Mouse (Mus musculus) stomach, postnatal 0 days (tissue): ENCODE data around the gene Lta. TPM values are rescaled to one million over a fixed set of nuclear protein-coding genes. Genes with fewer than 3 reads are reported as not detected.

Experiments
- ATAC-seq: fragments of 200-750 bp; cut with Nextera tagmentation; 2 replicates; pipeline ENCODE4 v1.8.0; 2017; ENCODE audit not compliant: low FRiP score, low TSS enrichment
- DNase-seq: peaks from one replicate; pipeline ENCODE4 v3.0.0-alpha.2; 2016; ENCODE audit warnings: low spot score
- H3K27ac ChIP-seq: fragments of 300-500 bp; sonication (generic); replicated peaks from 2 replicates; pipeline ENCODE4 v1.5.1; 2014; ENCODE audit warnings: mild to moderate bottlenecking, control low read depth
- H3K27me3 ChIP-seq: fragments of 300-500 bp; sonication (generic); 2 replicates; pipeline ENCODE4 v1.6.1; 2014; ENCODE audit warnings: low read length; ENCODE audit not compliant: control insufficient read depth, insufficient read depth
- H3K36me3 ChIP-seq: fragments of 300-500 bp; sonication (generic); 2 replicates; pipeline ENCODE4 v1.6.1; 2014; ENCODE audit warnings: low read length, mixed read lengths; ENCODE audit not compliant: control insufficient read depth, insufficient read depth
- H3K4me1 ChIP-seq: fragments of 300-500 bp; sonication (generic); replicated peaks from 2 replicates; pipeline ENCODE4 v1.6.1; 2014; ENCODE audit warnings: antibody characterized with exemption; ENCODE audit not compliant: control insufficient read depth, insufficient read depth
- H3K4me2 ChIP-seq: fragments of 300-500 bp; sonication (generic); replicated peaks from 2 replicates; pipeline ENCODE4 v1.6.1; 2014; ENCODE audit warnings: low read depth, mild to moderate bottlenecking, control low read depth, moderate library complexity
- H3K4me3 ChIP-seq: fragments of 300-500 bp; sonication (generic); 2 replicates; pipeline ENCODE4 v1.5.1; 2014; ENCODE audit warnings: low read depth, low read length, control low read depth
- H3K9ac ChIP-seq: fragments of 300-500 bp; sonication (generic); 2 replicates; pipeline ENCODE4 v1.6.1; 2014; ENCODE audit warnings: mild to moderate bottlenecking, low read length, control low read depth, mixed read lengths
- H3K9me3 ChIP-seq: fragments of 300-500 bp; sonication (generic); 2 replicates; pipeline ENCODE4 v1.6.1; 2016; ENCODE audit warnings: low read length; ENCODE audit not compliant: control insufficient read depth
- CTCF ChIP-seq: IDR thresholded peaks from 2 replicates; pipeline ENCODE4 v1.5.1; 2016; ENCODE audit warnings: antibody characterized with exemption, low read depth, mild to moderate bottlenecking, moderate library complexity
- EP300 ChIP-seq: optimal IDR thresholded peaks from 2 replicates; pipeline ENCODE3; 2016; ENCODE audit warnings: antibody characterized with exemption
- WGBS: fragments of 180-500 bp; shearing (Covaris S2); extraction: QIAGEN DNeasy Blood & Tissue Kit; methylation state at CpG from one replicate; pipeline ENCODE4 v1.1.7; 2014; 5-methylcytosine and 5-hydroxymethylcytosine counted together
- polyA plus RNA-seq: library from polyadenylated mRNA; unstranded; fragments of >200 nt; fragmentation: Nextera tagmentation; extraction: Ambion mirVana; gene quantifications from 2 replicates; pipeline ENCODE4 v1.2.1, GENCODE M21; 2015

Lta gene
- polyA plus RNA-seq, 1 experiment from 2014 or later: 0.11 TPM

GRCm38 (mm10) chr17:35198946-35199345 lies 6.2 kb downstream of the Lta start:
- DNase-seq: no peak
- TF ChIP-seq EP300: no peak
- TF ChIP-seq CTCF: no peak
- ATAC-seq: no peak
- Histone ChIP-seq H3K9me3 (no peaks in the 10 kb centered on the region), H3K4me2 (no peak overlapping the region), H3K27me3 (no peaks in the 10 kb centered on the region; the same call in 1 of the 2 replicates), H3K4me1 (no peaks in the 10 kb centered on the region), H3K4me3 (no peak overlapping the region), H3K9ac (no peak overlapping the region), H3K27ac (no peak overlapping the region), H3K36me3 (no peaks in the 10 kb centered on the region)
- WGBS: 27% methylated on average over 8 of the region's 8 CpGs

GRCm38 (mm10) chr17:35198029-35198428 lies 7.1 kb downstream of the Lta start:
- ATAC-seq (no peak), DNase-seq (no peak)
- no peak overlapping the region for H3K4me3 ChIP-seq
- H3K4me1 ChIP-seq: no peaks in the 10 kb centered on the region
- H3K4me2 ChIP-seq: no peak overlapping the region
- WGBS: 54% methylated on average over 7 of the region's 7 CpGs
- H3K27ac ChIP-seq: no peak overlapping the region
- no peak overlapping the region for H3K9ac ChIP-seq
- TF ChIP-seq CTCF: no peak
- no peak for TF ChIP-seq EP300
- no peaks in the 10 kb centered on the region for H3K9me3 ChIP-seq
- H3K36me3 ChIP-seq: no peaks in the 10 kb centered on the region
- H3K27me3 ChIP-seq: no peaks in the 10 kb centered on the region; the same call in 1 of the 2 replicates

GRCm38 (mm10) chr17:35197126-35197525 lies 8.0 kb downstream of the Lta start:
- Histone ChIP-seq H3K27ac (no peak overlapping the region), H3K4me3 (no peak overlapping the region), H3K36me3 (no peaks in the 10 kb centered on the region), H3K4me2 (no peak overlapping the region), H3K27me3 (no peaks in the 10 kb centered on the region; the same call in 1 of the 2 replicates), H3K9me3 (no peaks in the 10 kb centered on the region), H3K9ac (no peak overlapping the region), H3K4me1 (no peaks in the 10 kb centered on the region)
- TF ChIP-seq CTCF (no peak), EP300 (no peak)
- WGBS: 37% methylated on average over 5 of the region's 6 CpGs
- ATAC-seq (no peak), DNase-seq (no peak)

- no peaks in the 10 kb centered on the region; the same call in 1 of the 2 replicates for H3K27me3 ChIP-seq
- no peaks in the 10 kb centered on the region for H3K4me1 ChIP-seq
- H3K36me3 ChIP-seq: no peaks in the 10 kb centered on the region
- no peak for TF ChIP-seq CTCF
- TF ChIP-seq EP300: no peak
- H3K27ac ChIP-seq: no peak overlapping the region
- H3K9ac ChIP-seq: no peak overlapping the region
- DNase-seq (no peak), ATAC-seq (peak; percentile 21; the same call in 1 of the 2 replicates)
- peak overlapping the region; percentile 78 for H3K4me2 ChIP-seq
- no peaks in the 10 kb centered on the region for H3K9me3 ChIP-seq
- H3K4me3 ChIP-seq: peak overlapping the region; percentile 41
- 31% methylated on average over 9 of the region's 9 CpGs for WGBS
These were observed 8.9 kb downstream of the Lta start for GRCm38 (mm10) chr17:35196321-35196641.

- Histone ChIP-seq H3K9me3 (no peaks in the 10 kb centered on the region), H3K4me3 (peak overlapping the region; percentile 41), H3K4me2 (peak overlapping the region; percentile 78), H3K27me3 (no peaks in the 10 kb centered on the region; the same call in 1 of the 2 replicates), H3K4me1 (no peaks in the 10 kb centered on the region), H3K9ac (peak overlapping the region; percentile 52), H3K36me3 (no peaks in the 10 kb centered on the region), H3K27ac (no peak overlapping the region)
- DNase-seq (peak; percentile 82), ATAC-seq (peak; percentile 85)
- TF ChIP-seq CTCF (peak; percentile 94), EP300 (no peak)
- WGBS: 1% methylated on average over 58 of the region's 66 CpGs
These were observed 9.4 kb downstream of the Lta start for GRCm38 (mm10) chr17:35195631-35196320.

- WGBS: 38% methylated on average over 19 of the region's 19 CpGs
- ATAC-seq: peak; percentile 21; the same call in 1 of the 2 replicates
- peak overlapping the region; percentile 78 for H3K4me2 ChIP-seq
These were observed 10.1 kb downstream of the Lta start for GRCm38 (mm10) chr17:35194844-35195630.

More at GRCm38 (mm10) chr17:35194844-35195630, 10.1 kb downstream of the Lta start:
- Histone ChIP-seq H3K27ac (no peak overlapping the region), H3K9me3 (no peaks in the 10 kb centered on the region), H3K4me1 (no peaks in the 10 kb centered on the region), H3K27me3 (no peaks in the 10 kb centered on the region), H3K36me3 (no peaks in the 10 kb centered on the region), H3K4me3 (peak overlapping the region; percentile 41), H3K9ac (peak overlapping the region; percentile 52)
- DNase-seq: no peak
- TF ChIP-seq EP300 (no peak), CTCF (no peak)
